Mouse (Mus musculus) heart, postnatal 25 days (tissue): ENCODE measurements at regions not wholly inside any gene's neighbourhood (a gene's known extent, or its start where the extent isn't known, plus 50 kb on each side); places are given as distances from the start of the nearest gene placed in this dataset.
"Not testable (repeated sequence)": the region's sequence is repeated elsewhere in the genome, so short reads cannot be mapped to it uniquely, and the experiment has no call there.

Source experiments
- DNase-seq: peaks from one replicate; pipeline ENCODE4 v3.0.0; 2022; ENCODE audit warnings: low spot score
- intact Hi-C: fragments of 180-260 bp; cut with DNase I; formaldehyde crosslinking; loops from one replicate; pipeline ENCODE4 v1.15.1; 2025

GRCm38 (mm10) chr10:118956352-118956751, 86.3 kb upstream of the Dyrk2 start:
- intact Hi-C loops = loop anchor here (10.0 kb wide), 1 partner anchor 362 kb away; no protein-coding TSS in a partner anchor
- DNase-seq = no peak

- no peak for DNase-seq
- intact Hi-C loops = loop anchor here (10.0 kb wide), 1 partner anchor 359 kb away; no protein-coding TSS in a partner anchor
Measured at GRCm38 (mm10) chr10:118953440-118953839, 83.4 kb upstream of the Dyrk2 start.

GRCm38 (mm10) chr10:118952756-118953155, 82.7 kb upstream of the Dyrk2 start:
- intact Hi-C loops = loop anchor here (10.0 kb wide), 1 partner anchor 358 kb away; no protein-coding TSS in a partner anchor
- DNase-seq = no peak

- intact Hi-C loops = no loop called here
- DNase-seq = no peak
Measured at GRCm38 (mm10) chr10:118947724-118948123, 77.7 kb upstream of the Dyrk2 start.

GRCm38 (mm10) chr10:118947016-118947674, 77.1 kb upstream of the Dyrk2 start:
- DNase-seq = no peak
- intact Hi-C loops = no loop called here

- no peak for DNase-seq
- intact Hi-C loops = no loop called here
Measured at GRCm38 (mm10) chr10:118927316-118927715, 57.3 kb upstream of the Dyrk2 start.

- intact Hi-C loops = no loop called here
- DNase-seq = no peak
Measured at GRCm38 (mm10) chr10:118923473-118924185, 53.6 kb upstream of the Dyrk2 start.

- intact Hi-C loops, DNase-seq: not testable (repeated sequence)
Measured at GRCm38 (mm10) chr10:118922120-118922519, 52.1 kb upstream of the Dyrk2 start.
